Mouse (Mus musculus) naive thymus-derived CD4-positive, alpha-beta T cell, adult 2 months (primary cell): ENCODE results near the gene Adamts1.

Experiments
- DNase-seq: peaks from one replicate; pipeline ENCODE4 v3.0.0-alpha.2; 2011; ENCODE audit warnings: low read depth

The Adamts1 gene

GRCm38 (mm10) chr16:85765167-85765566, 37.7 kb downstream of the Adamts1 start:
- no peak for DNase-seq

GRCm38 (mm10) chr16:85762052-85762665, 40.8 kb downstream of the Adamts1 start:
- DNase-seq: no peak

- DNase-seq: no peak
Observed at GRCm38 (mm10) chr16:85760961-85761580, 41.8 kb downstream of the Adamts1 start.

- DNase-seq: no peak
Observed at GRCm38 (mm10) chr16:85756101-85756819, 46.7 kb downstream of the Adamts1 start.

- no peak for DNase-seq
Observed at GRCm38 (mm10) chr16:85749335-85749734, 53.6 kb downstream of the Adamts1 start.

- DNase-seq: no peak
Observed at GRCm38 (mm10) chr16:85747589-85748360, 55.1 kb downstream of the Adamts1 start.

- DNase-seq: no peak
Observed at GRCm38 (mm10) chr16:85746386-85746785, 56.5 kb downstream of the Adamts1 start.
